ENCODE assay signal across 22 mouse cellular contexts in the genomic region with DNA sequence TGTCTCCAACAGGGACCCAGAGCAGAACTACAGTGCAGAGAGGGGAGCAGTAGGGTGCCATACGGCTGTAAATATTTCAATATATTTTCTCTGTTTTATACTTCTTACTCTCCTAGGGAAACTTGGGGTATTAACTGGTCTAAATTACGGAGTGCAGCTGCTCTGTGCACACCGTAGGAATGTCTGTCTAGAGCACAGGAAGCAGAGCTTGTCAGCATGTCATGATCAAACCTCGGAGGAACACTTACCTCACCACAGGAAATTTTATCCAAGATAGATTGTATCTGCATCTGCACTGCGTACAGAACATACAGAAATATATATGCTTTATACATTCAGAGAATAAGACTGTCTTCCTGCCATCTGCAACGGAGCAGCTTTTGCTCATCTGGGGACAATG. TPM values are rescaled to one million over a fixed set of nuclear protein-coding genes. Genes with fewer than 3 reads are reported as not detected.
DNase-seq lines count a peak whose midpoint lies in the region; ATAC-seq lines count a peak whose summit lies in the region.
"Had no signal": no experiment of that assay in that cellular context is flagged by ENCODE, and none has a peak within 500 bp of the region (broad histone marks: within the 10 kb centered on the region; RNA-seq: fewer than 3 reads in every experiment).

No protein-coding gene starts in this region.

- H3K27ac ChIP-seq in heart, embryonic 14.5 days (replicated peaks in 1 of 2; ENCODE audit: control insufficient read depth in 1 of 2, insufficient read depth in 1 of 2, low read depth in 2 of 2, low read length in 2 of 2), result no peak overlapping the region
- H3K27ac ChIP-seq in neural tube, embryonic 13.5 days (replicated peaks), result 0 out of 2 replicates have a peak overlapping the region, but pooled peaks have one; percentile 28
- H3K27ac ChIP-seq in limb, embryonic 10.5 days, result 0 out of 2 replicates have a peak overlapping the region, but pooled peaks have one; percentile 3
- 0 out of 2 replicates have a peak overlapping the region, but pooled peaks have one; percentile 45 for H3K27ac ChIP-seq in neural tube, embryonic 15.5 days (replicated peaks)
- H3K27ac ChIP-seq: forebrain, embryonic 10.5 days; hindbrain, embryonic 14.5 days; liver, embryonic 13.5 days; lung, embryonic 15.5 days; macrophage had no signal

- no peaks in the 10 kb centered on the region for H3K27me3 ChIP-seq in heart, embryonic 14.5 days (ENCODE audit: control insufficient read depth, insufficient read depth, low read length)
- no peaks in the 10 kb centered on the region for H3K27me3 ChIP-seq in neural tube, embryonic 13.5 days
- no peaks in the 10 kb centered on the region for H3K27me3 ChIP-seq in limb, embryonic 10.5 days (ENCODE audit: low read depth, poor library complexity, severe bottlenecking)
- H3K27me3 ChIP-seq in neural tube, embryonic 15.5 days (replicated peaks), result no peaks in the 10 kb centered on the region
- H3K27me3 ChIP-seq: liver, embryonic 13.5 days; lung, embryonic 15.5 days had no signal

- ATAC-seq in heart, embryonic 14.5 days (ENCODE audit: insufficient number of reproducible peaks, insufficient read depth, low FRiP score, low read depth), result no peak
- no peak for ATAC-seq in neural tube, embryonic 13.5 days (ENCODE audit: low read depth)
- ATAC-seq in neural tube, embryonic 15.5 days (ENCODE audit: low FRiP score), result peak; percentile 56; the same call in 1 of the 2 replicates
- ATAC-seq: forebrain, postnatal 0 days had no signal

- H3K36me3 ChIP-seq in heart, embryonic 14.5 days (ENCODE audit: control insufficient read depth, insufficient read depth, low read length), result no peaks in the 10 kb centered on the region
- no peaks in the 10 kb centered on the region for H3K36me3 ChIP-seq in neural tube, embryonic 13.5 days
- H3K36me3 ChIP-seq in limb, embryonic 10.5 days, result no peaks in the 10 kb centered on the region
- no peaks in the 10 kb centered on the region for H3K36me3 ChIP-seq in neural tube, embryonic 15.5 days
- H3K36me3 ChIP-seq: forebrain, embryonic 10.5 days; liver, embryonic 13.5 days; lung, embryonic 15.5 days had no signal

- H3K9ac ChIP-seq in heart, embryonic 14.5 days (ENCODE audit: low read length), result no peak overlapping the region
- H3K9ac ChIP-seq in neural tube, embryonic 13.5 days, result no peak overlapping the region
- H3K9ac ChIP-seq in neural tube, embryonic 15.5 days (replicated peaks), result no peak overlapping the region
- H3K9ac ChIP-seq: forebrain, postnatal 0 days; hindbrain, embryonic 14.5 days; liver, embryonic 13.5 days; lung, embryonic 15.5 days had no signal

- 19% methylated on average over 6 of the region's 6 CpGs for WGBS in heart, embryonic 14.5 days
- 50% methylated on average over 6 of the region's 6 CpGs for WGBS in neural tube, embryonic 13.5 days
- WGBS in limb, embryonic 10.5 days, result 73% methylated on average over 6 of the region's 6 CpGs
- 50% methylated on average over 6 of the region's 6 CpGs for WGBS in neural tube, embryonic 15.5 days

- H3K9me3 ChIP-seq in heart, embryonic 14.5 days (ENCODE audit: control insufficient read depth, low read length), result no peaks in the 10 kb centered on the region
- H3K9me3 ChIP-seq in neural tube, embryonic 13.5 days, result no peaks in the 10 kb centered on the region
- H3K9me3 ChIP-seq in limb, embryonic 10.5 days (replicated peaks), result no peaks in the 10 kb centered on the region
- H3K9me3 ChIP-seq in neural tube, embryonic 15.5 days (replicated peaks), result no peaks in the 10 kb centered on the region
- H3K9me3 ChIP-seq: forebrain, embryonic 10.5 days; liver, embryonic 13.5 days; lung, embryonic 15.5 days had no signal

- peaks cover 2 to 10% of the 10 kb centered on the region in 2 experiments; a peak in 3 of 4 replicates for H3K4me1 ChIP-seq in heart, embryonic 14.5 days (ENCODE audit: control insufficient read depth in 2 of 2, insufficient read depth in 2 of 2, low read length in 2 of 2)
- H3K4me1 ChIP-seq in neural tube, embryonic 13.5 days (replicated peaks), result peaks cover 10% of the 10 kb centered on the region
- peaks cover 22% of the 10 kb centered on the region for H3K4me1 ChIP-seq in limb, embryonic 10.5 days
- H3K4me1 ChIP-seq in neural tube, embryonic 15.5 days, result peaks cover 13% of the 10 kb centered on the region
- H3K4me1 ChIP-seq: forebrain, embryonic 10.5 days; lung, embryonic 15.5 days had no signal

- H3K4me3 ChIP-seq in heart, embryonic 14.5 days (ENCODE audit: control insufficient read depth in 1 of 2, insufficient read depth in 1 of 2, low read depth in 1 of 2, low read length in 2 of 2), result no peak overlapping the region
- no peak overlapping the region for H3K4me3 ChIP-seq in neural tube, embryonic 13.5 days
- no peak overlapping the region for H3K4me3 ChIP-seq in limb, embryonic 10.5 days
- H3K4me3 ChIP-seq in neural tube, embryonic 15.5 days (replicated peaks), result no peak overlapping the region
- H3K4me3 ChIP-seq: forebrain, embryonic 10.5 days; liver, embryonic 13.5 days; lung, embryonic 15.5 days had no signal

- peak overlapping the region; percentile 14; the same call in 1 of the 2 replicates for H3K4me2 ChIP-seq in heart, embryonic 14.5 days (ENCODE audit: low read length)
- no peak overlapping the region for H3K4me2 ChIP-seq in neural tube, embryonic 13.5 days
- no peak overlapping the region for H3K4me2 ChIP-seq in neural tube, embryonic 15.5 days
- H3K4me2 ChIP-seq: hindbrain, embryonic 14.5 days; liver, embryonic 13.5 days; lung, embryonic 15.5 days; midbrain, embryonic 11.5 days had no signal

- DNase-seq in heart, adult 8-10 months (ENCODE audit: low spot score), result no peak
- no peak for DNase-seq in neural tube, embryonic 10.5 days (ENCODE audit: extremely low spot score, low spot score)
- no peak for DNase-seq in limb, embryonic 10.5 days (ENCODE audit: low spot score)
- DNase-seq in left cerebral cortex, postnatal 4 days, result no peak
- DNase-seq in adrenal gland, postnatal 10 days, result no peak
- DNase-seq: adrenal gland, adult 2 months; B cell, adult 2 months; cerebellum, adult 8-10 months; forebrain, postnatal 0 days; heart, postnatal 10 days; kidney, adult 18-20 months; kidney, postnatal 10 days; liver, embryonic 13.5 days; spleen, adult 18-20 months had no signal

- intact Hi-C loops in left cerebral cortex, postnatal 4 days (cut with DNase I), result no loop called here

RNA-seq across cellular contexts. Expression of gene Trim45, which starts 13.4 kb away (rescaled TPM):
- 2.5 and 2.6 TPM in 2 replicates for polyA plus RNA-seq in heart, embryonic 14.5 days (2014; fragmentation: Nextera tagmentation; extraction: Ambion mirVana)
- total RNA-seq in heart, adult 8-10 months (2022), result 10 to 100 TPM; 10.1 to 13.1 (median 10.8) TPM
- polyA plus RNA-seq in neural tube, embryonic 13.5 days (2015; fragmentation: Nextera tagmentation; extraction: Ambion mirVana), result 6.2 and 8.0 TPM in 2 replicates
- 5.6 and 6.7 TPM in 2 replicates for polyA plus RNA-seq in limb, embryonic 10.5 days (2016; fragmentation: Nextera tagmentation; extraction: Ambion mirVana)
- polyA plus RNA-seq in neural tube, embryonic 15.5 days (2015; fragmentation: Nextera tagmentation; extraction: Ambion mirVana), result 6.5 and 6.8 TPM in 2 replicates
- total RNA-seq in left cerebral cortex, postnatal 4 days (2021), result 1 to 10 TPM; 8.4 to 9.7 TPM
- total RNA-seq in adrenal gland, postnatal 10 days (2021), result 1 to 10 TPM; 3.9 to 5.3 TPM

Comparison
In these comparisons a context has a peak if more than half of its experiments do, and no peak if none do; other contexts are left out.
1. H3K27ac ChIP-seq: peak in neural tube, embryonic 13.5 days (single experiment), limb, embryonic 10.5 days (single experiment) and neural tube, embryonic 15.5 days (single experiment); none in heart, embryonic 14.5 days (0 of 2).